Mouse (Mus musculus): ENCODE measurements around the gene Tstd2. TPM values are rescaled to one million over a fixed set of nuclear protein-coding genes. Genes with fewer than 3 reads are reported as not detected.

The Tstd2 gene
- polyA plus RNA-seq, 1 experiment: 43.5 TPM

- Histone ChIP-seq H3K4me3 (ENCODE audit: insufficient read depth, low read length) (no peak overlapping the region), H3K27ac (ENCODE audit: insufficient read depth, low read length) (no peak overlapping the region), H3K4me1 (ENCODE audit: control insufficient read depth, insufficient read depth, low read length) (no peaks in the 10 kb centered on the region)
- no peak for TF ChIP-seq POLR2A (IDR thresholded peaks at IDR 0.05; ENCODE audit: low read depth, low read length)
- no peak for TF ChIP-seq CTCF (IDR thresholded peaks at IDR 0.05; ENCODE audit: borderline replicate concordance, insufficient read depth, low read length)
Measured at GRCm38 (mm10) chr4:46123358-46123757, 15.1 kb downstream of the Tstd2 start.

DNA sequence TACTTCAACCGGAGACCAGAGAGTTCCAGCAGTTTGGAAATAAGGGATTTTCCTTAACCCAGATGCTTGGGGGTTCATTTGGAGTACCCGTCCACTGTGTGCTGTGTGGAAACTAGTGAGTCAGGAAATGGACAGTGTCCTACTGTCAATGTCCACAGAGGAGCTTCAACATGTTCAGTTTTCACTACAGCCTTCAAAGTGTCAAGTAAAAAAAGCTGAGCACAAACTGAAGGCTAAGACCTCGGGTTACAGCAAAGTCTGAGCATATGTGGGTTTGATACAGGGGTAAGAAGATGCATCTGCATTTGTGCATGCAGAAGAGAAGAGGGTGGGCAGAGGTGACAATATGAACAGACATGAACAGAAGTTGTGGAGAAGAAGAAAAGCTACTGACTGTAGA, 17.7 kb downstream of the Tstd2 start:
- no peak overlapping the region for H3K27ac ChIP-seq (ENCODE audit: insufficient read depth, low read length)

DNA sequence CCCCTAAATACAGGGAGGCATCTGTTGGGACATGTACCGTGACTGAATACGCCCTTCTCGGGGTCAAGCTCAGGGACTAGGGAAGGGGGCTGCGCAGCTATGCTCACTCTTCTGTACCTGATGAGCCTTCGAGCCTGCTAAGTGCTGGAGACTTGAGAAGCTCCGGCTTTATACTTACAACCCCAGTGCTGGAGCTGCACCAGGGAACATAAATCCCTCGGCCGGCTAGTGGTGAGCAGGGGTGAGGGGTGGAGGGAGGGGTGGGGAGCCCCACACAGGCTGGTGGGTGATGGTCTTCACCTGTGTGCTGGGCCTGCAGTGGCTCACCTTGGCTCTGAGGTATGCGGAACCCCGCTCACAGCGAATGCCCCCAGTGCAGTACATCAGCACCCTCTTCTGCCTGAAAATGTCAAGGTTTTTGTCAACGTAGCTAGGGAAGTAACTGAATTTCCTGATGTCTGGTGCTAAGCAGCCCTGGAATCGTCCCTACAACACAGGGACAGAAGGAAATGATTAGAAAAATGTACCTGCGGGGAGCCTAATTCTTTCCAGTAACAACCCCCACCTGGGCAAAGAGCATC, 18.9 kb downstream of the Tstd2 start:
- Histone ChIP-seq H3K4me1 (ENCODE audit: control insufficient read depth, insufficient read depth, low read length) (no peaks in the 10 kb centered on the region), H3K4me3 (ENCODE audit: insufficient read depth, low read length) (no peak overlapping the region), H3K27ac (ENCODE audit: insufficient read depth, low read length) (no peak overlapping the region)
- TF ChIP-seq CTCF (IDR thresholded peaks at IDR 0.05; ENCODE audit: borderline replicate concordance, insufficient read depth, low read length) (no peak), POLR2A (IDR thresholded peaks at IDR 0.05; ENCODE audit: low read depth, low read length) (no peak)

More for the DNA sequence above, 17.7 kb downstream of the Tstd2 start:
- no peaks in the 10 kb centered on the region for H3K4me1 ChIP-seq (ENCODE audit: control insufficient read depth, insufficient read depth, low read length)
- no peak overlapping the region for H3K4me3 ChIP-seq (ENCODE audit: insufficient read depth, low read length)
- no peak for TF ChIP-seq CTCF (IDR thresholded peaks at IDR 0.05; ENCODE audit: borderline replicate concordance, insufficient read depth, low read length)
- no peak for TF ChIP-seq POLR2A (IDR thresholded peaks at IDR 0.05; ENCODE audit: low read depth, low read length)

GRCm38 (mm10) chr4:46117536-46117935, 21.0 kb downstream of the Tstd2 start:
- Histone ChIP-seq H3K4me1 (ENCODE audit: control insufficient read depth, insufficient read depth, low read length) (no peaks in the 10 kb centered on the region), H3K4me3 (ENCODE audit: insufficient read depth, low read length) (no peak overlapping the region), H3K27ac (ENCODE audit: insufficient read depth, low read length) (no peak overlapping the region)
- TF ChIP-seq CTCF (IDR thresholded peaks at IDR 0.05; ENCODE audit: borderline replicate concordance, insufficient read depth, low read length) (no peak), POLR2A (IDR thresholded peaks at IDR 0.05; ENCODE audit: low read depth, low read length) (no peak)

- TF ChIP-seq POLR2A (IDR thresholded peaks at IDR 0.05; ENCODE audit: low read depth, low read length) (no peak), CTCF (IDR thresholded peaks at IDR 0.05; ENCODE audit: borderline replicate concordance, insufficient read depth, low read length) (no peak)
- H3K4me3 ChIP-seq (ENCODE audit: insufficient read depth, low read length): no peak overlapping the region
- no peak overlapping the region for H3K27ac ChIP-seq (ENCODE audit: insufficient read depth, low read length)
- no peaks in the 10 kb centered on the region for H3K4me1 ChIP-seq (ENCODE audit: control insufficient read depth, insufficient read depth, low read length)
Measured at GRCm38 (mm10) chr4:46116544-46117175, 21.8 kb downstream of the Tstd2 start.

GRCm38 (mm10) chr4:46115308-46115707, 23.2 kb downstream of the Tstd2 start:
- no peak overlapping the region for H3K27ac ChIP-seq (ENCODE audit: insufficient read depth, low read length)

DNA sequence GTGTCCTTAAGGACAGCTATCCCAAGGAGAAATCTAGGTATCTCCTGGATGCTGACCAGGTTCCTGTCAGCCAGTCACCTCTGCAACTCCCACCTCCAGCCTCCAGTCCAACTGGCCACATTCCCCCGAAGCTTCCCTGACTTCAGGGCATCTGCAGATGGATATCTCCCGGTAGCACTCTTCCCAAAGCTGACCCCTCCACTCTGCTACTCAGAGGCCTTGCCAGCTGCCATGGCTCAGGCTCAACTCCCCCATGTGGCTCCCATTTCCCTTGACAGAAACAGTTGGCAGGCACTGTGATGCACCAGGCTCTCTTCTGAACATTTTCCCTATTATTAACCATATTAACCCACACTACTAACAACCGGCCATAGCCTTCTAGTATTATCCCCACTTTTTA, 27.1 kb downstream of the Tstd2 start:
- TF ChIP-seq POLR2A (IDR thresholded peaks at IDR 0.05; ENCODE audit: low read depth, low read length): no peak
- no peak for TF ChIP-seq CTCF (IDR thresholded peaks at IDR 0.05; ENCODE audit: borderline replicate concordance, insufficient read depth, low read length)
- no peak overlapping the region for H3K4me3 ChIP-seq (ENCODE audit: insufficient read depth, low read length)
- H3K4me1 ChIP-seq (ENCODE audit: control insufficient read depth, insufficient read depth, low read length): no peaks in the 10 kb centered on the region
- no peak overlapping the region for H3K27ac ChIP-seq (ENCODE audit: insufficient read depth, low read length)

More at GRCm38 (mm10) chr4:46115308-46115707, 23.2 kb downstream of the Tstd2 start:
- TF ChIP-seq CTCF (IDR thresholded peaks at IDR 0.05; ENCODE audit: borderline replicate concordance, insufficient read depth, low read length): no peak
- TF ChIP-seq POLR2A (IDR thresholded peaks at IDR 0.05; ENCODE audit: low read depth, low read length): no peak
- Histone ChIP-seq H3K4me1 (ENCODE audit: control insufficient read depth, insufficient read depth, low read length) (no peaks in the 10 kb centered on the region), H3K4me3 (ENCODE audit: insufficient read depth, low read length) (no peak overlapping the region)

- Histone ChIP-seq H3K4me3 (ENCODE audit: insufficient read depth, low read length) (no peak overlapping the region), H3K4me1 (ENCODE audit: control insufficient read depth, insufficient read depth, low read length) (no peaks in the 10 kb centered on the region), H3K27ac (ENCODE audit: insufficient read depth, low read length) (no peak overlapping the region)
- no peak for TF ChIP-seq CTCF (IDR thresholded peaks at IDR 0.05; ENCODE audit: borderline replicate concordance, insufficient read depth, low read length)
- no peak for TF ChIP-seq POLR2A (IDR thresholded peaks at IDR 0.05; ENCODE audit: low read depth, low read length)
Measured at GRCm38 (mm10) chr4:46110084-46110483, 28.4 kb downstream of the Tstd2 start.

- H3K4me3 ChIP-seq (ENCODE audit: insufficient read depth, low read length): no peak overlapping the region
- H3K4me1 ChIP-seq (ENCODE audit: control insufficient read depth, insufficient read depth, low read length): no peaks in the 10 kb centered on the region
- TF ChIP-seq CTCF (IDR thresholded peaks at IDR 0.05; ENCODE audit: borderline replicate concordance, insufficient read depth, low read length) (no peak), POLR2A (IDR thresholded peaks at IDR 0.05; ENCODE audit: low read depth, low read length) (no peak)
- no peak overlapping the region for H3K27ac ChIP-seq (ENCODE audit: insufficient read depth, low read length)
Measured at GRCm38 (mm10) chr4:46102078-46102769, 36.3 kb downstream of the Tstd2 start.

DNA sequence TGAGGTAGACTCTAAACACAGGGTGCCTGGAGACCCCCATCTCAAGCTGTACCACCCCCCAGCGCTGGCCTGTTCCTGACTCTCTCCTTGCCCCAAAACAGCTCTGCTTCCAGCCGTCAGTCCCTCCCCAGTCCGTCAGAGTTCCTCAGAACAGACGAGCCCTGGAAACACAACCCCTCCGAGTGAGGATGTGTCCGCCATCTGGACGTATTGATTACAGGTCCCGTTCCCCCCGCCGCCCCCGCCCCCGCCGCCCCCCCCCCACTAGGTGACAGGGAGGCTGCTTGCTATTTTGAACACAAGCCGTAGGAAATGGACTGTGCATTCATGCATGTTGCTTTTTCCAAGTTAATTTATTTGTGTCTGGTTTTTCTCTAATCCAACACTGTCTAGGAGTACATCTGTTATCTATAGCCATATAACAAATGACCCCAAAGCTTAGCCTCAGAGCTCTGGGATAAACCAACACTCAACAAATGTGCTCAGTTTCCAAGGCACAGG, 37.2 kb downstream of the Tstd2 start:
- no peak overlapping the region for H3K27ac ChIP-seq (ENCODE audit: insufficient read depth, low read length)

More for the DNA sequence above, 37.2 kb downstream of the Tstd2 start:
- Histone ChIP-seq H3K4me1 (ENCODE audit: control insufficient read depth, insufficient read depth, low read length) (no peaks in the 10 kb centered on the region), H3K4me3 (ENCODE audit: insufficient read depth, low read length) (no peak overlapping the region)
- TF ChIP-seq POLR2A (IDR thresholded peaks at IDR 0.05; ENCODE audit: low read depth, low read length): no peak
- TF ChIP-seq CTCF (IDR thresholded peaks at IDR 0.05; ENCODE audit: borderline replicate concordance, insufficient read depth, low read length): no peak
